Mouse (Mus musculus) lung, postnatal 10 days (tissue): ENCODE measurements at regions not wholly inside any gene's neighbourhood (a gene's known extent, or its start where the extent isn't known, plus 50 kb on each side); places are given as distances from the start of the nearest gene placed in this dataset.
A peak's percentile ranks its signal among the peaks of the same experiment; 100 is the strongest.

Source experiments
- DNase-seq: peaks from one replicate; pipeline ENCODE4 v3.0.0; 2021

DNA sequence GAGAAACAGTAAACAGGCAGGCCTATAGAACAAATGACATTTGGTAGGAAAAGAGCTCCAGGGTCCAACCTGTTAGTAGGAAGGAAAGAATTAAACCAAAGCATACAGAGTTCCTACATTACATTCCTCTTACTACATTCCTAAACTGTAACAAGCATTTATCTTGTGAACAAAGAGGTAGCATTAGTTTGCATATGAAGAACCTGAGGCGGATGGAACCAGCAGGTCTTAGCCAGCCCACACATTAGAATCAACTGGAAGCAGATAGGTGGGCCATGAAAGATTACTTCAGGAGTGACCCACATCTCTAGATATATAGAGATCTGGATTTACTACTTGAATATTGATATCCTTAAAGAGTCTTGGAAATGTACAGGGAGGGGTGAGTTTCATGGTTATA lies 238.8 kb downstream of the Klf5 start:
- no peak for DNase-seq

DNA sequence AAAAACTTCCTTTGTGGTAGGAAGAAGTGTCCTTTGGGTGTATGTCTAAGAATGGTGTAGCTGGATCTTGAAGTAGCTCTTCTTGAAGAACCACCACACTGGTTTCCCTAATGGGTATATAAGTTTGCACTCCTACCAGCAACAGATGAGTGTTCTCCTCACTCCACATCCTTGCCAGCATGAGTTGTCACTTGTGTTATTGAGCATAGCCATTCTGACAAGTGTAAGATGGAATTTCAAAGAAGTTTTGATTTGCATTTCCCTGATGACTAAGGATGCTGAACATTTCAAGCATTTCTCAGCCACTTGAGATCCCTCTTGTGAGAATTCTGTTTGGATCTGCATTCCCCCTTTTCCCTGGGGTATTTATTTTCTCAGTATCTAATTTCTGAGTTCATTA lies 243.2 kb downstream of the Klf5 start:
- DNase-seq, result no peak

DNA sequence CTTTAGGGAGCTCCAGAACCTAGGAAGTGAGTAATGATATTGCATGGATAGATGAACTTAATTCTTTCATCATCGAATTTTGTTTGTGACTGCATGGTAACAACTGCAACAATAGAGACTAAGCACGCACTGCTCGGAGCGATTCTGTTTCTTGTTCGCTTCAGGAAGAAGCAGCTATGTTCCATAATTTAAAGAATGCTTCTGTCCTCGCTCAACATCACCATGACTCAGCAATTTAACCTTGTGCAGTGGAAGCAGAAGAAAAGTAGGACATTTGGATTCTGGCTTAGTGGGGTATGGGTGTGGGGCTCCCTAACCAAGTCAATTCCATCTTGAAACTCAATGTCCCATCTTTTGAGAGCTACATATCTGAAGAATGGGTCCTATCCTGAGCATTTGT lies 249.4 kb downstream of the Klf5 start:
- no peak for DNase-seq

DNA sequence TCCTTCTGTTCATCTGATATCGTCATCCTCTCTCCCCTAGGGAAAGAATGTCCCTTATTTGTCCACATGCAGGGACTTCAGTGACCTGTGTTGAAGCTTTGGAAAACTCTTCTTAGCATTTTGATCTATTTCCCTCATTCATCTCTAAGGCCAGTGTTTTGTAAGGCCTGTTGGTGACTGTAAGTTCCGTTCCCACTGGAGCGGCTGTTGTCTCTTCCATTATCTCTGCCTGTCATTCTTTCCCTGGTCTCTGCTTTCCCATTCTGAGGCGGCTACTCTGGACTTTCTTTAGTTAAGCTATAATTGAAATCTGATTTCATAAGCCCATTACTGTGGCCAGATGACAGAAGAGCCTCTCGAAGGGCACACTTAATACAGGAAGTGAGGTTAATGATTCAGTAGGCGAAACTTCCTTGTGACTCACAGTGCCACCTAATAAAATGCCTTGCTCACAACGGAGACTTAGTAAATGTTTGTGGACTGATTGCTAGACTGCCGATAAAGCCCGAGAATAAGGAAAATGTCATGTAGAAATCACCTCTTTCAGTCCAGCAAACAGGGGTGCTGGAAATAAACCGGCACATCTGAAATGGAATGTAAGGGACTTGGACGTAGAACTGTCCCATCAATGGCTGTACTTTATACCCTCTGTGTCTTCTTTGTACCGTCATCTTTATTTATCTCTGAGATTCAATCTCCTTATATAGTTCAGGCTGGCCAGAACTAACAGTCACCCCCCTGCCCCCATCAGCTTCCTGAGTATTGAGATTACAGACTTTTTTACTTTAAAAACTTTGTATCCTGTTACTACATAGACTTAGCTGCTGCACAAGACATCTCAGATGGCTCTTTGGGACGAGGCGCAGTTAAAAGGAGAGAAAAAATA lies 250.1 kb downstream of the Klf5 start:
- peak; percentile 18 for DNase-seq

DNA sequence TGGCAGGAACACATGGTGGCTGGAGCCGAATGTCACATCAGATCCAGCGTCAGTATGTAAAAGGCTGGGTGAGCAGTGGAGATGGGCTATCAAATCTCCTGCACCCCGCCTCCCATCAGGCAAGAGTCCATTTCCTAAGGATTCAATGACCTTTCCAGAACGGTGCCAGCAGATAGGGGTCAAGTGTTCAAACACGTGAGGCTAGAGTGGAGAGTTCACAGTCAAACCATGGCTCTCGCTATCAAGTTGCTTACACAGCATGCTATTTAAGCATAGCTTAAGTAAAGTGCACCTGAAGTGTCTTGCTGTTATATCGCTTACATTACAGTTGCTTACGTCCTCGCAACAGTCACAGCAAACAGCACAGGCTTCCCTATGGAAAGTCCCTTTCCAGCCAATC lies 265.5 kb downstream of the Klf5 start:
- no peak for DNase-seq

DNA sequence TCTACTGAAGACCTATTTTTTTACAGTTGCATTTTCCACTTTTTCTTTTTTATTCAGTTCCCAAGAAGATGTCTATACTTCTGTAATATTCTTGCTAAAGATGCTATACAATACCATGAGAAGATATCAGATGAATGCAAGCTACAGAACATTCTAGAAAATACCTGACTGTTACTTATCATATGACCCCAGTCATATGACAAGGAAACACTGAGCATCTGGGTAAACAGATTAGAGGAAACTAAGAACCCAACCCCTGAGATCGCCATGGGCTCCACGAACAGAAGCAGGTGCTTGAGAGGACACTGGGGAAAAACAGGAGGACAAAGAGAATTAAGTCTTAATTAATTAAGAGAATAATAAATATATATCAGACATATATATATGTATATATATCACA lies 275.7 kb downstream of the Klf5 start:
- no peak for DNase-seq

DNA sequence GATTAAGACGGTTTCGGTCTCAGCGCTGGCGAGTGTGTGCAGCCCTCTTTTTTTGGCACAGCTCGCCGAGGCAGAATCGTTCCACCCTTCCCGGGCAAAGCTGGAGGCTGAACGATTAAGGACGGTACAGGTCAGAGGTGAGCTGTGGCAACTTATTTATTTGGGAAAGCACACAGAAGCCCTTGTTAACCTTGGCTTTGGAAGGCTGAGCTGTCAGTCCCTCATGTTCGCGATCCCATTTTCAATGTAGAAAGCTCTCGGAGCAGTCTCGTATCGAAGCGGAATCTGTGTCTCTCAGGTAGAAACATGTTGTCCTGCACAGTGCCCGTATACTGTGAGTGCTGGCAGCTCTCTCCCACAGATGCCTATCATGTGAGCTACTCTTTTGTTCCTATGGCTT lies 280.2 kb downstream of the Klf5 start:
- DNase-seq, result peak; percentile 21

DNA sequence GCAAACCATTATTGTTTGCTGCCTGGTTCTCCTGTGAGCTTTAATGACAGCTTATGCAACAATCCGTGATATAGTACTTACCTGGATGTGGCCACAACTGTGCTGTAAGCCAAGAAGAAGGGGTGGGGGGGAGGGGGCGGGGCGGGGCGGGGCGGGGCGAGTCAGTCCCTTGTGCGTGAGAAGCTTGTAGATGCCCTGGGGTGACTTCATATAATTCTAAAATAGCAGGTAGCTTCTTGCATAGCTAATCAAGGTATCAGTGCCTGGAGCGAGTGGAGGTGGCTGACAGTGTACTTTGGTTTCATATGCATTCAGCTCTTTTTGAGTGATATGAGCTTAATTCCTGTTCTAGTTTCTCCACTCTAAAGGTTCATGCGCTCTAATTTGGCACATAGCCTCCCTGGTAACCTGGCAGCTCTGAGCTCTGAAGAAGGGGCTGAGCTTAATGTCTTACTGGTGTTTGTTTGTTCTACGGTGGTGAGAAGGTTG lies 280.8 kb downstream of the Klf5 start:
- DNase-seq, result peak; percentile 22

DNA sequence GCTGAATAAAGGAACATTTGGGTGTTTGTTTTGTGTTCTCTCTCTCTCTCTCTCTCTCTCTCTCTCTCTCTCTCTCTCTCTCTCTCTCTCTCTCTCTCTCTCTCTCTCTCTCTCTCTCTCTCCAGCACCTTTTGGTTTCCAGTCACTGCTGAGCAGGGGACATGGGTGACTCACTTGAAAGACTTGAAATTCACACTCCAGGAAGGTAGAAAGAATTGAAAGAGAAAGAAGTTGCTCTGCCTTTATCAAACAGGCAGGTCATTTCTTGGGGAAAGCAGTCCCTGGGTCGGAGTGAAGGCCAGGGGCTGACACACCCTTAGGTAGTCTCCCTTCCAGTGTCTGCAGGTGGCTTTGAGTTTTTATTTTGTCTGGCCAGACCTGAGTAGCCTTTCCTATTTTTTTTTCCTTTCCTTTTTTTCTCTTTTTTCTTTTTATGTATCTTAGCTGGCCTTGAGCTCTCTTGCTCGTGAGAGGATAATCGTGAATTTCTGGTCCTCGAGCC lies 281.3 kb downstream of the Klf5 start:
- no peak for DNase-seq

DNA sequence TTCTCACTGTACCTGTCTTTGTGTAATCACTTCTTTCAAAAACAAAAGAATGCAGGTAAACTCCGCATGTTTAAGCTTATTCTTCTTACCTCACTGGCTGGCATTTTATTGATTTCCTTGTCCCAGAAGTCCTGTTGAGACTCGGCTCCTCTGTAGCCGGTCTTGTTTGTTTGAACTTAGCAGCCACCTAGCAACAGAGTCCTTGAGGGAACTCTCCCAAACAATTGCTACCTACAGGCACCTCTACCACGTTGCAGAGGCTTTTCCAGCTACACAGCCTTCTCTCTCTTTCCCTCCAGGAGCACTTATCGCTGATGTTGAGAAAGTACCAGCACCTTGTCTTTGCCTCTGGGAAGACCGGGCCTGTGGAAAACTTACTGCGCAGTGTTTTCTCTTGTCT lies 285.7 kb downstream of the Klf5 start:
- peak; percentile 34 for DNase-seq

DNA sequence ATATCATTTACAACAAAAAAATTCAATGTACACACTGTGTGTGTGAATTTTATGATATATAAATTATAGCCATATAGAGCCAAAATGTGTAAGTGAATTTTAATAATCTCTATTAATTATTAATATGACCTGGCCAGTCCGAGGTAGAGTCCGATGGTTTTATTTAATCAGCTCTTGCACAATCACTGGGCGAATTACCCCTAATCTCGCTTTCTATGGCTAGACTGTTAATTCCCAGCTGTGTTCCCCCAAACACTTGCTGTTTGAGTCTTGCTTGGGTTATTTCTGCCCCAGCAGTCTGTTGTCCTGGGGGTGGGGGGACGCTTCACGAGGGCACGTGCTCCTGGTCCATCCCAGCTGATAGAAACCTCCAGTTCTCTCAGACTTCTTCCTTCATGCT lies 287.5 kb downstream of the Klf5 start:
- DNase-seq, result no peak

DNA sequence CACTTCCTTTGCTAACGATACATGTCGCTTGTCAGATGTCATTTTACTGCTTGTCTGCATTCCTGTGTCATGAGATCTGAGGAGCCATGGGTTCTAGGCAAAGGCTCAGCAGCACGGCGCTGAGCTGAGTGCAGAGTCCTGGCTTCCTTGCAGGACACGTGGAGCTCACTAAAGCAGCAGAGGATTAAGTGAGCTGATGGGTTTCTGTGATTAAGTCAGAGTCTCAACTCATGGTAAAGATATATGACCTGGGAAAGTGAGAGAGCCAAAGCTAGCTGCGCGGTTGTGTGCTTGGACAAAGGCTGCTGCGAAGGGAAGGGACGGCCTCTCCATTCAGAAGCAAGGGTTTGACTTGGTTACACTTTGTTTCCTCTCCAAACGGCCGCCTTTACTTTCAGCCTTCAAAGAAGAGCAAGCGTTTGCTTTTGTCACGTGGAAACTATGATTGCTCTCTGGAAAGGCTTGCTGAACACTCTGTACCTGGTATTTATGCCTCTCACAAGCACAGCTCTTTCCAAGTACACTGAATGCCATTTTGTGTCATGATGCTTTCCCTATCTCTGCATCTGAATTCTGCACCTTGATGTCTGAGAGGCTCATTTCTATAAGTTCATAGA lies 292.5 kb downstream of the Klf5 start:
- no peak for DNase-seq

DNA sequence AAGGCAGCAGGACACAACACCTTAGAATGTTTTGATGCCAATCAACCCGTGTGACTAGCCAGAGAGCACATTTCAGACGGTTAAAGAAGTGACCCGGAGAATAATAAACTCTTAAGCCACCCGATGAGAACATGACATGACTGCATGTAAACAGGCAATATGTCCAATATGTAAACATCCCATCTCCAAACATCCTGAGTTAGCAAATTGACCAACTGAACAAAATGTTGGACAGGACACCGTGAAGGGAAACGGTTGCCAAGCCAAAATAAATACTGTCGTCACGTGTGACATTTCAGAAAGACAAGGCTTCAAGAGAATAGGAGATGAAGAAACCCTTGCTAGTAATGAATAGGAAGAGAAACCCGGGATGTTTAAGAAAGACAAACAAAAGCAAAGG lies 294.4 kb downstream of the Klf5 start:
- peak; percentile 55 for DNase-seq

DNA sequence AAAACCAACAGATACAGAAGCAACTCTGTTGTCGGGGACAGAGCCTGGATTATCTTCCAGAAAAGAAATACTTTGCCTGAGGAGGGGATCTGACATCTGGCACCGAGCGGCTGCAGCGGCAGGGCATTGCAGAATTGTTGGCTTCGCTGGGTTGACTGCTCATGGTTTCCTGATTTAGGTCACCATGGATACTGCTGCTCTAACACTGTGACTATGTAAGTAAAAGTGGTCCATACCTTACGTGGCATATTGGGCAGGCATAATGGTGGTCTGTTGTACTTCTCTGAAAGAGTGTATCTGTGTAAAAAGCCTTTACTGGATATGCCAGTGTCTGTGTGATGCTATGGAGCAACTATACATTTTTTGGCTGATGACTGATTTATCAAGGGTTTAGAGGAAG lies 295.4 kb downstream of the Klf5 start:
- DNase-seq, result no peak

DNA sequence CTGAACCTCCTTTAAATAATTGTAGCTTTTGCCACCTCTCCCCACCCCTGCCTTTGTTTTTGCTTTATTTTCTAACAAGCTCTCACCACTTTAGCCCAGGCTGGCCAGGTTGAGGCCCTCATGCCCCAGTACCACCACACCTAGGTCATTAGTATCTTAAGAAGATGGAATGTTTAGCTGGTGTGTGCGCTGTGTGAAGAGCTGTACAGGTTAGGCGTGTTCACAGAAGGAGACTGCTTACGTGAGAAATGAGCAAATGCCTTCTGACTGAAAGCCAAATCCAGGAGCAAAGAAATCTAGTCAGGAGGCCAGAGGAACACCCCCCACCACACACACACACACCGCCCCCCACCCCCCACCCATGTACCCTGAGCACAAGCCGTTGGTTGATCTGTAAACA lies 303.4 kb downstream of the Klf5 start:
- no peak for DNase-seq

DNA sequence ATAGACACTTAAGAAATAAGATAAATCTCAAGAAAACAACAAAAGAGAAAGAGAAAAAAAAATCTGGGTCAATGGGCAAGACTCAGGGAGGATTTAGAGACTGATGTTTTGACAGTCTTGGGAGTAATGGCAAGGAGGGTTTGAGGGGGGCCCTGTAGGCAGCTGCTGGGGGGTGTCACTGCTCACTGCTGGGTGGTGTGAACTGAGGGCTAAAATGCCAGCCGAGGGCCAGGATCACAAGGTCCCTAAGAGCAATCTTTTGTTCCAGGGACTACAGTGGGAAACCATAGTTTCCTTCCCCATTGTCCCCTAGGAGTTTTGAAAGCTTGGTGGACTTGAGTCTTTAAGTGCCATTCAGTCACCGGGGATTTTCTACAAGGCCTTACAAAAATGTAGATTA lies 304.8 kb downstream of the Klf5 start:
- DNase-seq, result no peak

DNA sequence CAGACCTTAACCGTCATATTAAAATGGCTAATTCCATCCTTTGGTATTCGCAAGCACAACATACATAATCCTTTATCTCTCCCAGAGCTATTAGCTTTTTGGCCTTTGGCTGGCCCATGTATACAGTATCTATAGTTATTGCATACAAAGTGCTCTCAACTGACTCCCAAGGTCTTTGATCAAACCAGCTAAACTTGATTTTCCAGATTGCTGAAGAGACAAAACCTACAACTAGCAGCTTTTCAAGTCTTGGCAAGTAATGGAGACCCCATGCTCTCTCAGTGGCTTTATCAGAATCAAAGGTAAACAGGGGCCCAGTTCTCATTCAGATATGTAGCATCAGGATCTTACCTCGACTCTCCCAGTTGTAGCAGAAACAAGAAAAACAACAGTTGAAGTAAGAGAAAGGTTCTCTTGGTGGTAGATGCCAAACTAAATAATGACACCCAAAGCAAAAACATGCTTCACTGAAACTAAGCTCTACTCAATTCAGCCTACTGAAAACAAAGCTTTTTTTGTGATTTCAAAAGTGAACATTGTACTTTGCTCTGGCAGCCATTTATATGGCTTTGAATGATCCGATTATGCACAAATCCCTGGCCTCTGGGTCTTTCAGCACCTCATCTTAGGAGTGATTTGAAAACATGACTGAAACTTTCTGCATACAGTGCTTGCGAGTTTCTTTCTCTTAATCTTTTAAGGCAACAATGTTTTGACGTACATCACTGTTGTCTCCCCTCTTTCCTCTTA lies 307.0 kb downstream of the Klf5 start:
- DNase-seq, result no peak

DNA sequence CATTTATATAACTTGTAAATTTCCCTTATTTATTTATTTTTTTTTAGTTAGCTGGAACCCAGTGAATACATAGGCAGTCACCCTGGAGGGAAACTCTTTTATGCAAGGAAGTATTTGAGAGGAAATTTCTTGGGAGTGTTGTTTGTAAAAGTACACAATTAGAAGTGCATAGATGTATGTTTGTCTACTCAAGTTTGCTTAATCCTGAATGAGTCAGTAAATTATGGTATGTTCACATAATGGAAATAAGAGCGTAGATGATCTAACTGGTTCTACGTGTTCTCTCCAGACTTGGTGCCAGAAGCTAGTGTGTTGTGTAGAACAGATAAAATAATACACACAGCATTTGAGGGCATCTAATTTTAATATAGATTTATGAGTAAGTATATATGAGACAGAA lies 310.5 kb downstream of the Klf5 start:
- DNase-seq, result no peak

DNA sequence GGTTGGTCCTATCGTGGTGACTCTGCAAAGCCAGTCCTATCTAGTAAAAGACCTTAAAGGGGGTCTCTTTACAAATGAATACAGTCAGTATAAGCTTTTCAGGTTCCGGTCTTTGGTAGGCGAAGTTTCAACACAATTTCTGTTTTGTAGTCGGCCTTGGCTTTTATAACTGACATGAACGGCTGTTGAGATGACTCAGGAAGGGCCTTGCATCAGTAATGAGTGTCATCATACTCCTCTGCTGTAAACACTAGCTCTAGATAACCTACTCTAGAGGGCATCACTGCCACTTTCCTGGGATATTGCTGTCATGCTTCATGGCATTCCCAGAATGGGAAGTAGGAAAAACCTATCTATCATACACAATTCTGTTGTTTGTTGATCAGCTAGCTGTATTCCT lies 312.9 kb downstream of the Klf5 start:
- no peak for DNase-seq

DNA sequence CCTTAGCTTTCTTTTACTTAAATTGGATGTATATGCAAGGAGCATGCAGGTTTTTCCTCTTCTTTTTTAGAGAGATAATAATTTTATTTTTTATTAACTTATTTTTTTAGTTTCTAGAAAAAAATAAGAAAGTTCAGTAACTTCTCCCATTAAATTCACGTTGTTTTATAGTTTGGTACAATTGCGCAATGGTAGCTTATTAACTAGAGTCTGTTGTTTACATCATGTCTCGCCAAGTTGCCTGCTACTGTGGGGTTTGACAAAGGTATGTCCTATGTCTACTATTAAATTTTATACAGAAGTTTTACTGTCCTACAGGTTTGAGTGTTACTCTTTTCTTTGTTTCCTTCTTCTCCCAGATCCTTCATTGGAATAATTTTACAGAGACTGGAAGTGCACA lies 313.6 kb downstream of the Klf5 start:
- no peak for DNase-seq

DNA sequence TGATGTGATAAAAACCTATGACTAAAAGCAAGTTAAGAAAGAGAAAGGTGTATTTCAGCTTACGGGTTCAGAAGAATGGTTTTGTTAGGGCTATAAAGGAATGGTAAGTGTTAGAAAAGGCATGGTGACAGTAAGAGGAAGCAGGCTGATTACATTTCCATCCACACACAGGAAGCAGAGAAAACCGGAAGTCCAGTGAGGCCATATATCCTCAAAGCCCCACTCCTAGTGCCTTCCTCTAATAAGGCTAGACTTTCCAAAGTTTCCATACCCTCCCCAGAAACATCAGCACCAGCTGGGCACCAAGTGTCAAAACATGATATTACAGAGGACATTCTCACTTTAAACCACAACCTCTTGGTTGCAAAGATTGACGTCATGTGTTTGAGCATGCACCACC lies 316.3 kb downstream of the Klf5 start:
- DNase-seq, result no peak

DNA sequence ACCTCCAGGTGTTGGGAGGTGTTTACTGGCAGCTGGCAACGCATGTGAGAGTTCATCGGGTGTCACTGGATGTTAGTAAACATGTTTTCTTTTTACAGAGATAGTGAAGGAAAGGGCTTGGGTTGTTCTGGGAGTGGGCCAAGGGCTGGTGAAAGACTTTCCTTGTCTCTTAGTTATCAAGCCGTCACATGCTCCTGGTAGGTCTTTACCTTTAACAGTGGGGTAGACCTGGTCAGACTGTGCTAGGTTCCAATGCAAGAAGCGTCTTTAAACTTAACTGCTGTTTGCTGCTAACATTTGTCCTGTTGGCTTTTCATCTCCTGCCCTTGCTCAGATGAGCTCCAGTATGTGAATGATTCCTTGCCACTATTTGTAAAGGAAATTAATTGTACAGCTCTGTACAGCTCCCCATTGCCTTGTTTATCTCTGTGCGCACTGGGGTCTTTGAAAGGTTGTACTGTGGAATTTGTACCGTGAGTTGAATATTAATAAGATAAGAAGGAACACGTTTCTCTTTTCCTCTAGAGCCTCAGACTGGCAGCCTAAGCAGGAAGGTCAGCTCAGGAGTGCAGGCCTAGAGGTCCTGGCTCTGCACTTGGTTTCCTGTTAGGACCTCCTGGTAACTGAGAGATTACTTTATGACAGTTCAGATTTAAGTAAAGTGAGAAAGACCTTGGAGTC lies 318.3 kb downstream of the Klf5 start:
- no peak for DNase-seq

DNA sequence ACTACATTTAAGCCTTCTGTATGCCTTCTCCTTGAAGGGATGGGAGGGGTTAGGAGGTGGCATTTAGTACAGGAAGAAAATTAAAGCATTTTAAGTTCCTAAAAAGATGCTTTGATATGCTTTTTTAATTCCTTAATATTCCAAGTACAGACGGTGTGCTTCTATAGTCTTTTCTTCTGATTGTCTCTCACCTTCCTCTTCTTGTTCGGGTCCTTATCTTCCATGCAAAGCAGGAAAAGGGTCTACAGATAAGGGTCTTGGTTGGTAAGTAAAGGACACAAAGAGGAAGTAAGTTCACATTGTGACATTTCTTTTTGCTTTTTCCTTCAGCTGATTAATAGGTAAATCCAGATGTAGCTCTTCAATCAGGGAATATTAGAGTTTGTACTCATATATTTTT lies 318.9 kb downstream of the Klf5 start:
- no peak for DNase-seq
